Mouse (Mus musculus): ENCODE data around the gene 1700057G04Rik. TPM values are rescaled to one million over a fixed set of nuclear protein-coding genes. Genes with fewer than 3 reads are reported as not detected.

Gene 1700057G04Rik
- polyA plus RNA-seq, 1 experiment from 2014 or later = not detected

- no peak overlapping the region for H3K4me3 ChIP-seq (ENCODE audit: low read depth, low read length)
- 72% methylated on average over 4 of the region's 4 CpGs for WGBS
- H3K36me3 ChIP-seq (ENCODE audit: control insufficient read depth, insufficient read depth, low read length) = no peaks in the 10 kb centered on the region
These were observed 17.6 kb downstream of the 1700057G04Rik start for GRCm38 (mm10) chr9:92326813-92327212.

GRCm38 (mm10) chr9:92331383-92331782, 22.2 kb downstream of the 1700057G04Rik start:
- no peaks in the 10 kb centered on the region for H3K9me3 ChIP-seq (ENCODE audit: control insufficient read depth, low read length)
- H3K4me1 ChIP-seq (replicated peaks; ENCODE audit: control insufficient read depth, insufficient read depth, low read length) = no peaks in the 10 kb centered on the region
- ATAC-seq (replicated peaks; ENCODE audit: low FRiP score) (no peak), DNase-seq (ENCODE audit: low spot score) (no peak)
- no peak overlapping the region for H3K9ac ChIP-seq (ENCODE audit: low read length)
- H3K4me2 ChIP-seq (ENCODE audit: low read depth, low read length, severe bottlenecking) = no peak overlapping the region
- no peaks in the 10 kb centered on the region for H3K36me3 ChIP-seq (ENCODE audit: control insufficient read depth, insufficient read depth, low read length)
- WGBS = 91% methylated on average over 4 of the region's 4 CpGs
- no peaks in the 10 kb centered on the region for H3K27me3 ChIP-seq (ENCODE audit: control insufficient read depth, insufficient read depth, low read length)
- no peak overlapping the region for H3K27ac ChIP-seq (ENCODE audit: low read depth, low read length)
- no peak overlapping the region for H3K4me3 ChIP-seq (ENCODE audit: low read depth, low read length)

More at GRCm38 (mm10) chr9:92326813-92327212, 17.6 kb downstream of the 1700057G04Rik start:
- Histone ChIP-seq H3K4me1 (replicated peaks; ENCODE audit: control insufficient read depth, insufficient read depth, low read length) (no peaks in the 10 kb centered on the region), H3K27ac (ENCODE audit: low read depth, low read length) (no peak overlapping the region), H3K4me2 (ENCODE audit: low read depth, low read length, severe bottlenecking) (no peak overlapping the region), H3K27me3 (ENCODE audit: control insufficient read depth, insufficient read depth, low read length) (no peaks in the 10 kb centered on the region), H3K9me3 (ENCODE audit: control insufficient read depth, low read length) (no peaks in the 10 kb centered on the region), H3K9ac (ENCODE audit: low read length) (no peak overlapping the region)
- no peak for ATAC-seq (replicated peaks; ENCODE audit: low FRiP score)
- DNase-seq (ENCODE audit: low spot score) = no peak

GRCm38 (mm10) chr9:92334845-92335244, 25.7 kb downstream of the 1700057G04Rik start:
- ATAC-seq (replicated peaks; ENCODE audit: low FRiP score) = no peak
- no peak for DNase-seq (ENCODE audit: low spot score)
- WGBS = 89% methylated on average over 10 of the region's 10 CpGs
- no peak overlapping the region for H3K9ac ChIP-seq (ENCODE audit: low read length)
- no peaks in the 10 kb centered on the region for H3K36me3 ChIP-seq (ENCODE audit: control insufficient read depth, insufficient read depth, low read length)
- no peak overlapping the region for H3K27ac ChIP-seq (ENCODE audit: low read depth, low read length)
- no peak overlapping the region for H3K4me2 ChIP-seq (ENCODE audit: low read depth, low read length, severe bottlenecking)
- H3K4me1 ChIP-seq (replicated peaks; ENCODE audit: control insufficient read depth, insufficient read depth, low read length) = no peaks in the 10 kb centered on the region
- H3K4me3 ChIP-seq (ENCODE audit: low read depth, low read length) = no peak overlapping the region
- H3K9me3 ChIP-seq (ENCODE audit: control insufficient read depth, low read length) = no peaks in the 10 kb centered on the region
- no peaks in the 10 kb centered on the region for H3K27me3 ChIP-seq (ENCODE audit: control insufficient read depth, insufficient read depth, low read length)

GRCm38 (mm10) chr9:92335277-92335818, 26.2 kb downstream of the 1700057G04Rik start:
- WGBS = 92% methylated on average over 6 of the region's 6 CpGs
- H3K9ac ChIP-seq (ENCODE audit: low read length) = no peak overlapping the region
- no peak for ATAC-seq (replicated peaks; ENCODE audit: low FRiP score)
- H3K4me1 ChIP-seq (replicated peaks; ENCODE audit: control insufficient read depth, insufficient read depth, low read length) = no peaks in the 10 kb centered on the region
- H3K27me3 ChIP-seq (ENCODE audit: control insufficient read depth, insufficient read depth, low read length) = no peaks in the 10 kb centered on the region
- no peak for DNase-seq (ENCODE audit: low spot score)
- H3K27ac ChIP-seq (ENCODE audit: low read depth, low read length) = no peak overlapping the region
- H3K4me3 ChIP-seq (ENCODE audit: low read depth, low read length) = no peak overlapping the region
- no peaks in the 10 kb centered on the region for H3K9me3 ChIP-seq (ENCODE audit: control insufficient read depth, low read length)
- H3K36me3 ChIP-seq (ENCODE audit: control insufficient read depth, insufficient read depth, low read length) = no peaks in the 10 kb centered on the region
- no peak overlapping the region for H3K4me2 ChIP-seq (ENCODE audit: low read depth, low read length, severe bottlenecking)

GRCm38 (mm10) chr9:92337063-92337462, 27.9 kb downstream of the 1700057G04Rik start:
- no peaks in the 10 kb centered on the region for H3K36me3 ChIP-seq (ENCODE audit: control insufficient read depth, insufficient read depth, low read length)
- no peaks in the 10 kb centered on the region for H3K9me3 ChIP-seq (ENCODE audit: control insufficient read depth, low read length)
- DNase-seq (ENCODE audit: low spot score) = no peak
- H3K9ac ChIP-seq (ENCODE audit: low read length) = no peak overlapping the region
- H3K4me3 ChIP-seq (ENCODE audit: low read depth, low read length) = no peak overlapping the region
- H3K27ac ChIP-seq (ENCODE audit: low read depth, low read length) = no peak overlapping the region
- no peaks in the 10 kb centered on the region for H3K4me1 ChIP-seq (replicated peaks; ENCODE audit: control insufficient read depth, insufficient read depth, low read length)
- H3K27me3 ChIP-seq (ENCODE audit: control insufficient read depth, insufficient read depth, low read length) = no peaks in the 10 kb centered on the region
- no peak for ATAC-seq (replicated peaks; ENCODE audit: low FRiP score)
- WGBS = 85% methylated on average over 1 of the region's 1 CpGs
- no peak overlapping the region for H3K4me2 ChIP-seq (ENCODE audit: low read depth, low read length, severe bottlenecking)

DNA sequence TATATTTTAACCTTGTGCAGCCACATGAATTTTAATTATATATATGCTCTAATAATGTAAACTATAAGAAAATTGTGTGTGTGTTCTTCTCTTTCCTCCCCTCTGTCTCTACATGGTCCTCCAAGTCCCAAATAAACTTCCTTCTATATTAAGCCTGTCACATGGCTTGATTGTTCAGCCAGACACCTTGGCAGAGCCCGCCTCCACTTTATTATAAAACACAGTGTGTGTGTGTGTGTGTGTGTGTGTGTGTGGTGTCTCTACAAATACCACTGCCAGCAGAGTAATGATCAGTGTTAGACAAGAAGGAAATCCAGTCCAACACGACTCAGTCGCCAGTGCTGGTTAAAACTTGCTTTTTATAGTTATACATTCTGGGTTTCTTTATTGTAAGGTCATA, 28.5 kb downstream of the 1700057G04Rik start:
- 86% methylated on average over 3 of the region's 3 CpGs for WGBS
- Histone ChIP-seq H3K27me3 (ENCODE audit: control insufficient read depth, insufficient read depth, low read length) (no peaks in the 10 kb centered on the region), H3K36me3 (ENCODE audit: control insufficient read depth, insufficient read depth, low read length) (no peaks in the 10 kb centered on the region), H3K9ac (ENCODE audit: low read length) (no peak overlapping the region), H3K4me3 (ENCODE audit: low read depth, low read length) (no peak overlapping the region), H3K9me3 (ENCODE audit: control insufficient read depth, low read length) (no peaks in the 10 kb centered on the region), H3K4me1 (replicated peaks; ENCODE audit: control insufficient read depth, insufficient read depth, low read length) (no peaks in the 10 kb centered on the region), H3K4me2 (ENCODE audit: low read depth, low read length, severe bottlenecking) (no peak overlapping the region), H3K27ac (ENCODE audit: low read depth, low read length) (no peak overlapping the region)
- ATAC-seq (replicated peaks; ENCODE audit: low FRiP score) (no peak), DNase-seq (ENCODE audit: low spot score) (no peak)

- no peaks in the 10 kb centered on the region for H3K9me3 ChIP-seq (ENCODE audit: control insufficient read depth, low read length)
- H3K4me3 ChIP-seq (ENCODE audit: low read depth, low read length) = no peak overlapping the region
- no peaks in the 10 kb centered on the region for H3K36me3 ChIP-seq (ENCODE audit: control insufficient read depth, insufficient read depth, low read length)
- no peaks in the 10 kb centered on the region for H3K4me1 ChIP-seq (replicated peaks; ENCODE audit: control insufficient read depth, insufficient read depth, low read length)
- H3K4me2 ChIP-seq (ENCODE audit: low read depth, low read length, severe bottlenecking) = no peak overlapping the region
- no peak overlapping the region for H3K9ac ChIP-seq (ENCODE audit: low read length)
- no peak for DNase-seq (ENCODE audit: low spot score)
- ATAC-seq (replicated peaks; ENCODE audit: low FRiP score) = no peak
- H3K27me3 ChIP-seq (ENCODE audit: control insufficient read depth, insufficient read depth, low read length) = no peaks in the 10 kb centered on the region
- 81% methylated on average over 1 of the region's 1 CpGs for WGBS
- H3K27ac ChIP-seq (ENCODE audit: low read depth, low read length) = no peak overlapping the region
These were observed 29.8 kb downstream of the 1700057G04Rik start for GRCm38 (mm10) chr9:92338954-92339353.

DNA sequence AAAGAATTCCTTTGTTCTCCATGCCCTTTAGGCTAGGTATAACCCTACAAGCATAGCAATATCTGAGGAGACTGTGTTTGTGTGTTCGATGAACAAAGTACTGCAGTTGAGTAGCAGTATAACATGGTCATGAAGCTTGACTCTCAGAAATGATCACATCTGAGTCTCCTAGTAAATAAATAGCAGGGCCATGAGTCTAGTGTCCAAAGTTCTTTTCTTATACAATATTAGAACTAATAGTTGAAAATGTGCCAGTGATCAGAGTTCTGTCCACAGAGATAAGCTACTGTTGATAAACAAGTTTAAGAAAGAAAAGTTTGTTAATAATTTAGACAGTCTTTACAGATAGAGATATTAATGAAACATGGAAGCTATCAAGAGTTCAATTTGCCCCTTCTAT, 42.7 kb downstream of the 1700057G04Rik start:
- no peaks in the 10 kb centered on the region for H3K36me3 ChIP-seq (ENCODE audit: control insufficient read depth, insufficient read depth, low read length)
- no peaks in the 10 kb centered on the region for H3K9me3 ChIP-seq (ENCODE audit: control insufficient read depth, low read length)
- no peak overlapping the region for H3K9ac ChIP-seq (ENCODE audit: low read length)
- no peaks in the 10 kb centered on the region for H3K27me3 ChIP-seq (ENCODE audit: control insufficient read depth, insufficient read depth, low read length)
- WGBS = 95% methylated on average over 1 of the region's 1 CpGs
- no peak for DNase-seq (ENCODE audit: low spot score)
- H3K27ac ChIP-seq (ENCODE audit: low read depth, low read length) = no peak overlapping the region
- no peak overlapping the region for H3K4me3 ChIP-seq (ENCODE audit: low read depth, low read length)
- no peak overlapping the region for H3K4me2 ChIP-seq (ENCODE audit: low read depth, low read length, severe bottlenecking)
- no peak for ATAC-seq (replicated peaks; ENCODE audit: low FRiP score)
- no peaks in the 10 kb centered on the region for H3K4me1 ChIP-seq (replicated peaks; ENCODE audit: control insufficient read depth, insufficient read depth, low read length)

DNA sequence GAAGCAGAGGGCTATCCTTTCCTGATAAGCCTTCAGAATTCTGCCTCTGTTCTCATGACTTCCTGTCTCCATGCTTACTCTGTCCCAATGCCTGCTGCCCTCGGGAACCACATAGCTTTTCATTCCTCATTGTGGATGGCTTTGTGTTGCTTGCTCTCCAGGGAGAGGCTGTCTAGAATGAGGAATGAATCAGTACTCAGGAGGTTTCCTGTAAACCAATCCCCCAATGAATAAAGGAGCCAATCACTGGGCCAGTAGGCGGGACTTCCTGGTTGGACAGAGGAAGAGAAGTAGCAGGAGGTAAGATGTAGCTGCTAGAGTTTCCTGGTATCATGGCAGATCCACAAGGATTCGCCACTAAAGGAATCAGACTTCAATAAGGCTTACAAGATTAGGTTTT, 44.1 kb downstream of the 1700057G04Rik start:
- Histone ChIP-seq H3K4me1 (replicated peaks; ENCODE audit: control insufficient read depth, insufficient read depth, low read length) (no peaks in the 10 kb centered on the region), H3K4me3 (ENCODE audit: low read depth, low read length) (no peak overlapping the region), H3K9me3 (ENCODE audit: control insufficient read depth, low read length) (no peaks in the 10 kb centered on the region), H3K4me2 (ENCODE audit: low read depth, low read length, severe bottlenecking) (no peak overlapping the region), H3K36me3 (ENCODE audit: control insufficient read depth, insufficient read depth, low read length) (no peaks in the 10 kb centered on the region), H3K27me3 (ENCODE audit: control insufficient read depth, insufficient read depth, low read length) (no peaks in the 10 kb centered on the region), H3K9ac (ENCODE audit: low read length) (no peak overlapping the region), H3K27ac (ENCODE audit: low read depth, low read length) (no peak overlapping the region)
- 87% methylated on average over 3 of the region's 3 CpGs for WGBS
- ATAC-seq (replicated peaks; ENCODE audit: low FRiP score) (no peak), DNase-seq (ENCODE audit: low spot score) (no peak)
